8 mouse cellular contexts compared by ENCODE assay signal in genomic region chr3:30508296-30508929, GRCm38 (mm10). TPM values are rescaled to one million over a fixed set of nuclear protein-coding genes. Genes with fewer than 3 reads are reported as not detected.
A peak's percentile ranks its signal among the peaks of the same experiment; 100 is the strongest.
DNase-seq lines count a peak whose midpoint lies in the region; ATAC-seq lines count a peak whose summit lies in the region.

No protein-coding gene starts in this region.

- DNase-seq in B cell, adult 2 months: peak; percentile 65 to 67
- DNase-seq in T-cell, adult 2 months (ENCODE audit: low spot score): peak; percentile 11
- peak; percentile 77 for DNase-seq in lung, postnatal 25 days (ENCODE audit: low spot score)
- peak; percentile 62 to 83 for DNase-seq in spleen, postnatal 4 days (ENCODE audit: low spot score in 2 of 2)
- DNase-seq in layer of hippocampus, postnatal 14 days (ENCODE audit: low spot score in 2 of 2): no peak

- H3K4me1 ChIP-seq in embryonic facial prominence, embryonic 13.5 days: peaks cover 34% of the 10 kb centered on the region
- peaks cover 11 to 18% of the 10 kb centered on the region in 2 experiments for H3K4me1 ChIP-seq in heart, embryonic 14.5 days (ENCODE audit: control insufficient read depth in 2 of 2, insufficient read depth in 2 of 2, low read length in 2 of 2)
- H3K4me1 ChIP-seq in kidney, embryonic 16.5 days (ENCODE audit: insufficient read depth, low read length): peaks cover 42% of the 10 kb centered on the region

- peak overlapping the region; percentile 92 for H3K4me2 ChIP-seq in embryonic facial prominence, embryonic 13.5 days
- H3K4me2 ChIP-seq in heart, embryonic 14.5 days (ENCODE audit: low read length): peak overlapping the region; percentile 94
- peak overlapping the region; percentile 87 for H3K4me2 ChIP-seq in kidney, embryonic 16.5 days (replicated peaks; ENCODE audit: low read depth, low read length)

- peak overlapping the region; percentile 83 for H3K27ac ChIP-seq in embryonic facial prominence, embryonic 13.5 days
- H3K27ac ChIP-seq in heart, embryonic 14.5 days (replicated peaks in 1 of 2; ENCODE audit: control insufficient read depth in 1 of 2, insufficient read depth in 1 of 2, low read depth in 2 of 2, low read length in 2 of 2): peak overlapping the region; percentile 89 to 91
- peak overlapping the region; percentile 95 for H3K27ac ChIP-seq in kidney, embryonic 16.5 days (ENCODE audit: low read length)

- peak; percentile 77 for ATAC-seq in embryonic facial prominence, embryonic 13.5 days (ENCODE audit: insufficient number of reproducible peaks, insufficient read depth, low FRiP score, low TSS enrichment, low read depth)
- ATAC-seq in heart, embryonic 14.5 days (ENCODE audit: insufficient number of reproducible peaks, insufficient read depth, low FRiP score, low read depth): peak; percentile 76
- ATAC-seq in kidney, embryonic 16.5 days (ENCODE audit: low FRiP score, low TSS enrichment): peak; percentile 89

- WGBS in embryonic facial prominence, embryonic 13.5 days: under 1% methylated on average over 57 of the region's 73 CpGs
- under 1% methylated on average over 52 of the region's 73 CpGs for WGBS in heart, embryonic 14.5 days
- WGBS in kidney, embryonic 16.5 days: under 1% methylated on average over 58 of the region's 73 CpGs

- peak overlapping the region; percentile 74 for H3K9ac ChIP-seq in embryonic facial prominence, embryonic 13.5 days
- peak overlapping the region; percentile 80 for H3K9ac ChIP-seq in heart, embryonic 14.5 days (ENCODE audit: low read length)
- H3K9ac ChIP-seq in kidney, embryonic 16.5 days (replicated peaks; ENCODE audit: low read length): peak overlapping the region; percentile 79

- peak overlapping the region; percentile 61 for H3K4me3 ChIP-seq in embryonic facial prominence, embryonic 13.5 days
- H3K4me3 ChIP-seq in heart, embryonic 14.5 days (ENCODE audit: control insufficient read depth in 1 of 2, insufficient read depth in 1 of 2, low read depth in 1 of 2, low read length in 2 of 2): peak overlapping the region; percentile 69 to 71
- H3K4me3 ChIP-seq in kidney, embryonic 16.5 days (ENCODE audit: low read length): peak overlapping the region; percentile 56

- H3K9me3 ChIP-seq in embryonic facial prominence, embryonic 13.5 days: no peaks in the 10 kb centered on the region
- H3K9me3 ChIP-seq in heart, embryonic 14.5 days (ENCODE audit: control insufficient read depth, low read length): no peaks in the 10 kb centered on the region
- H3K9me3 ChIP-seq in kidney, embryonic 16.5 days (ENCODE audit: low read length): no peaks in the 10 kb centered on the region

- H3K36me3 ChIP-seq in embryonic facial prominence, embryonic 13.5 days: no peaks in the 10 kb centered on the region
- H3K36me3 ChIP-seq in heart, embryonic 14.5 days (ENCODE audit: control insufficient read depth, insufficient read depth, low read length): no peaks in the 10 kb centered on the region
- no peaks in the 10 kb centered on the region for H3K36me3 ChIP-seq in kidney, embryonic 16.5 days (ENCODE audit: insufficient read depth, low read length)

- H3K27me3 ChIP-seq in embryonic facial prominence, embryonic 13.5 days: peaks cover 83% of the 10 kb centered on the region
- H3K27me3 ChIP-seq in heart, embryonic 14.5 days (ENCODE audit: control insufficient read depth, insufficient read depth, low read length): peaks cover 52% of the 10 kb centered on the region
- H3K27me3 ChIP-seq in kidney, embryonic 16.5 days (ENCODE audit: insufficient read depth, low read length): peaks cover 32% of the 10 kb centered on the region

RNA-seq across cellular contexts. Expression of gene Mecom, which starts 39.4 kb away (rescaled TPM):
- polyA plus RNA-seq in embryonic facial prominence, embryonic 13.5 days (2015; fragmentation: Nextera tagmentation; extraction: Ambion mirVana): 10.3 and 15.5 TPM in 2 replicates
- 23.0 and 24.1 TPM in 2 replicates for polyA plus RNA-seq in heart, embryonic 14.5 days (2014; fragmentation: Nextera tagmentation; extraction: Ambion mirVana)
- 78.3 and 80.4 TPM in 2 replicates for polyA plus RNA-seq in kidney, embryonic 16.5 days (2015; fragmentation: Nextera tagmentation; extraction: Ambion mirVana)
- 1 to 10 TPM; 5.0 to 6.9 TPM for total RNA-seq in layer of hippocampus, postnatal 14 days (2021)

Comparison
In these comparisons a context has a peak if more than half of its experiments do, and no peak if none do; other contexts are left out.
1. DNase-seq: peak in B cell, adult 2 months (2 of 2), T-cell, adult 2 months (single experiment), lung, postnatal 25 days (single experiment) and spleen, postnatal 4 days (2 of 2); none in layer of hippocampus, postnatal 14 days (0 of 2).
2. Peak in every context shown above with its lines, with median percentiles within 50 percentile points of each other: ATAC-seq, H3K27ac ChIP-seq, H3K4me2 ChIP-seq, H3K4me3 ChIP-seq and H3K9ac ChIP-seq.